Mouse (Mus musculus) megakaryocyte, embryonic 14.5 days (primary cell): ENCODE data around the gene Adam33.

Experiments used
- FLI1 ChIP-seq: IDR thresholded peaks from 2 replicates; pipeline ENCODE4 v1.6.1; 2012; ENCODE audit warnings: low read length, inconsistent platforms, mixed read lengths
- GATA1 ChIP-seq: IDR thresholded peaks from 3 replicates; pipeline ENCODE4 v1.6.1; 2012; ENCODE audit warnings: mixed read lengths, low read length, inconsistent platforms, borderline replicate concordance

DNA sequence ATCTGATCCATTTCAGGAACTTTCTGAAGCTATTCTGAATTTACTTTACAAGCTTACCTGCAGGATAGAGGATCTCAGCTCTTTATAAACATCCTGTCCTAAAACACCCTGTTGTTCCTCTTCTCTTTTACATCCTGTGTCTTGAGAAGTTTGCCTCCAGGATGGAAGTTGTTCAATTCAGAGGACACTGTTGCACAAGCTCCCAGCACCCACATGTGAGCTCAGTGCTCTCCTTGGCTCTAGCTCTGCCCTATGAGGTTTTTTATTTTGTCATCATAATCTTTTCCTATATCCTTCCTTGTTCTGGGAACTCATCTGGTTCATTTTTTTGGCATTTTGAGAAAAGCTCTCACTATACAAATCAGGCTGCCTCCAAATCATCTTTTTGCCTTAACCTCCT is 26.9 kb downstream of the Adam33 start:
- no peak for TF ChIP-seq GATA1
- TF ChIP-seq FLI1, result no peak
